Mouse (Mus musculus): ENCODE data around the gene Rfpl4. TPM values are rescaled to one million over a fixed set of nuclear protein-coding genes. Genes with fewer than 3 reads are reported as not detected.

Rfpl4 gene
- polyA plus RNA-seq, 1 experiment from 2014 or later, result not detected

Small RNA genes lying within 50 kb of the gene (microRNA-seq; reads per million reads assigned to microRNA genes)
- not detected for gene Gm26217

Other genes starting within 250 kb of the Rfpl4 start
- 6.1 and 7.2 TPM in 2 replicates for gene Isoc2b, start 246.7 kb downstream of the Rfpl4 start, polyA plus RNA-seq (2015; fragmentation: Nextera tagmentation; extraction: Ambion mirVana)
- 0.93 and 1.2 TPM in 2 replicates for gene Isoc2a, start 239.8 kb downstream of the Rfpl4 start, polyA plus RNA-seq (2015; fragmentation: Nextera tagmentation; extraction: Ambion mirVana)
- gene Gm36210, start 210.4 kb downstream of the Rfpl4 start, polyA plus RNA-seq (2015; fragmentation: Nextera tagmentation; extraction: Ambion mirVana), result not detected in 2 replicates
- 4.0 and 4.1 TPM in 2 replicates for gene Zfp628, start 201.7 kb downstream of the Rfpl4 start, polyA plus RNA-seq (2015; fragmentation: Nextera tagmentation; extraction: Ambion mirVana)
- 4.2 and 5.3 TPM in 2 replicates for gene Nat14, start 194.9 kb downstream of the Rfpl4 start, polyA plus RNA-seq (2015; fragmentation: Nextera tagmentation; extraction: Ambion mirVana)
- gene Ssc5d, start 191.2 kb downstream of the Rfpl4 start, polyA plus RNA-seq (2015; fragmentation: Nextera tagmentation; extraction: Ambion mirVana), result 1.9 and 2.7 TPM in 2 replicates
- gene Sbk2, start 152.5 kb downstream of the Rfpl4 start, polyA plus RNA-seq (2015; fragmentation: Nextera tagmentation; extraction: Ambion mirVana), result 0.19 and 0.27 TPM in 2 replicates
- not detected in 2 replicates for gene Sbk3, start 145.8 kb downstream of the Rfpl4 start, polyA plus RNA-seq (2015; fragmentation: Nextera tagmentation; extraction: Ambion mirVana)
- gene Zfp579, start 120.8 kb downstream of the Rfpl4 start, polyA plus RNA-seq (2015; fragmentation: Nextera tagmentation; extraction: Ambion mirVana), result 36.7 and 39.9 TPM in 2 replicates
- gene Zfp524, start 102.5 kb downstream of the Rfpl4 start, polyA plus RNA-seq (2015; fragmentation: Nextera tagmentation; extraction: Ambion mirVana), result 10.4 and 12.7 TPM in 2 replicates
- 46.5 and 53.1 TPM in 2 replicates for gene Fiz1, start 102.3 kb downstream of the Rfpl4 start, polyA plus RNA-seq (2015; fragmentation: Nextera tagmentation; extraction: Ambion mirVana)
- gene Gm44973, start 101.5 kb downstream of the Rfpl4 start, polyA plus RNA-seq (2015; fragmentation: Nextera tagmentation; extraction: Ambion mirVana), result 1.6 and 2.5 TPM in 2 replicates
- gene Zfp865, start 96.6 kb downstream of the Rfpl4 start, polyA plus RNA-seq (2015; fragmentation: Nextera tagmentation; extraction: Ambion mirVana), result 7.2 and 7.6 TPM in 2 replicates
- 24.9 and 27.0 TPM in 2 replicates for gene Ccdc106, start 96.4 kb downstream of the Rfpl4 start, polyA plus RNA-seq (2015; fragmentation: Nextera tagmentation; extraction: Ambion mirVana)
- not detected in 2 replicates for gene 4632433K11Rik, start 82.8 kb downstream of the Rfpl4 start, polyA plus RNA-seq (2015; fragmentation: Nextera tagmentation; extraction: Ambion mirVana)
- 6.3 and 6.4 TPM in 2 replicates for gene Zfp784, start 78.5 kb downstream of the Rfpl4 start, polyA plus RNA-seq (2015; fragmentation: Nextera tagmentation; extraction: Ambion mirVana)
- 36.2 and 41.0 TPM in 2 replicates for gene Zfp580, start 65.4 kb downstream of the Rfpl4 start, polyA plus RNA-seq (2015; fragmentation: Nextera tagmentation; extraction: Ambion mirVana)
- gene U2af2, start 54.8 kb downstream of the Rfpl4 start, polyA plus RNA-seq (2015; fragmentation: Nextera tagmentation; extraction: Ambion mirVana), result 145 and 152 TPM in 2 replicates
- 55.5 and 62.2 TPM in 2 replicates for gene Epn1, start 36.7 kb downstream of the Rfpl4 start, polyA plus RNA-seq (2015; fragmentation: Nextera tagmentation; extraction: Ambion mirVana)
- 0.54 TPM in 1 of 2 replicates, not detected in the other for gene Rasl2-9, start 9.0 kb upstream of the Rfpl4 start, polyA plus RNA-seq (2015; fragmentation: Nextera tagmentation; extraction: Ambion mirVana)
- not detected in 2 replicates for gene Vmn1r55, start 32.7 kb upstream of the Rfpl4 start, polyA plus RNA-seq (2015; fragmentation: Nextera tagmentation; extraction: Ambion mirVana)
- gene Vmn1r56, start 79.8 kb upstream of the Rfpl4 start, polyA plus RNA-seq (2015; fragmentation: Nextera tagmentation; extraction: Ambion mirVana), result not detected in 2 replicates
- gene Vmn1r57, start 101.5 kb upstream of the Rfpl4 start, polyA plus RNA-seq (2015; fragmentation: Nextera tagmentation; extraction: Ambion mirVana), result not detected in 2 replicates
- not detected in 2 replicates for gene Gm5065, start 233.6 kb upstream of the Rfpl4 start, polyA plus RNA-seq (2015; fragmentation: Nextera tagmentation; extraction: Ambion mirVana)
- gene Nlrp2, start 234.1 kb upstream of the Rfpl4 start, polyA plus RNA-seq (2015; fragmentation: Nextera tagmentation; extraction: Ambion mirVana), result not detected in 2 replicates

Data from kidney, embryonic 15.5 days (tissue).